Mouse (Mus musculus) heart, adult 2 months (tissue): ENCODE results near the gene Fkbp1b.

Source experiments
- CTCF ChIP-seq: fragments of 200-600 bp; IDR thresholded peaks from 2 replicates; pipeline ENCODE4 v1.8.1; 2022; ENCODE audit warnings: antibody characterized with exemption, mild to moderate bottlenecking, moderate library complexity
- EP300 ChIP-seq: fragments of 200-500 bp; IDR thresholded peaks from 2 replicates; pipeline ENCODE4 v1.6.1; 2011; ENCODE audit warnings: low read depth, low read length, control low read depth; ENCODE audit not compliant: insufficient read depth
- POLR2A ChIP-seq: fragments of 200-500 bp; IDR thresholded peaks from 2 replicates; pipeline ENCODE4 v1.6.1; 2011; ENCODE audit warnings: mild to moderate bottlenecking, low read depth, low read length, control low read depth; ENCODE audit not compliant: insufficient read depth

- TF ChIP-seq CTCF (no peak), POLR2A (no peak), EP300 (no peak)
These were observed 1.1 kb upstream of the Fkbp1b start for GRCm38 (mm10) chr12:4842456-4842855.
